Mouse (Mus musculus) neutrophil, adult 83 days (primary cell): Measurements from ENCODE around the gene Abcd3. TPM values are rescaled to one million over a fixed set of nuclear protein-coding genes. Genes with fewer than 3 reads are reported as not detected.

ENCODE experiments used
- total RNA-seq, 2 experiments: library from RNA; stranded (reverse); gene quantifications; one replicate each; pipeline ENCODE4 v1.2.4; 2023

Abcd3 gene
- 10 to 100 TPM; 12.3 to 13.0 TPM for total RNA-seq

DNA sequence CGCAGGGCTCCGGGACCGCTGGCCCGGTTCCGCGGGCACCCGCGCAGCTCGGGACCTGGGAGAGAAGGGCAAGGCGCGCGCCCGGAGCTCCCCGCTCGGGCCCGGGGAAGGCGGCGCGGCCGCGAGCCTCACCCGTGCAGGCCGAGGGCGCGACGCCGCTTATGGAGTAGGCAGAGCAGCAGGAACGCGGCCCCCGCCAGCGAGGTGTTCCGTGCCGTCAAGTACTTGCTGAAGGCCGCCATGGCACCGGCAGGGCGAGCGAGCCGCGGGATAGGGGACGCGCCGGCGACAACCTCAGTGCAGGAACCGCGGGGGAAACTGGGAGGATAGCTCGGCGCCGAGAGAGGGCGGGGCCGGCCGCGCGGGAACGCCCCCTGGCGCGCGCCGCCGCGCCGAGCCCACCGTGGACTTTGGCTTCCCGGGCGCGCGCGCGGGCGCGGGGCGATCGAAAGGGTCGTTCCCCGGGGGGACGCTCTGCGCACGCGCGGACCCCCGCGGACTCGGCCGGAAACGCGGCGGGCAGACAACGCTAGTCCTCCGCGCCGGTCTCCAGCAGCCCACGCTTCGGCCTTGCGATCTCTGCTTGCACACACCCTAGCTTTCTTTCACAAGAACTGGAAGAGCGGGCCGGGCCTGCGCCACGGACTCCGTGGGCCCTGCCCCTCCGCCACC is at the start of gene Abcd3:
TSS of gene Abcd3 (minus strand) at position 426 of the 672 bp plus-strand sequence.

GRCm38 (mm10) chr3:121722971-121723844 is 91.9 kb downstream of the Abcd3 start, which contains the start of gene F3:
TSS of gene F3 (plus strand) at chr3:121723537.

Other genes with a start within 250 kb of the Abcd3 start
- not detected for gene 4930432M17Rik, start 144.5 kb downstream of the Abcd3 start, total RNA-seq
- 1 to 10 TPM; 2.8 to 2.9 TPM for gene F3, start 91.8 kb downstream of the Abcd3 start, total RNA-seq
- gene Arhgap29, start 137.2 kb upstream of the Abcd3 start, total RNA-seq = under 1 TPM; 0.46 to 0.51 TPM
- under 1 TPM; 0.15 to 0.26 TPM for gene Abca4, start 229.1 kb upstream of the Abcd3 start, total RNA-seq